Mouse (Mus musculus) hindbrain, embryonic 16.5 days (tissue): ENCODE measurements around the gene Yy2. TPM values are rescaled to one million over a fixed set of nuclear protein-coding genes. Genes with fewer than 3 reads are reported as not detected.
A peak's percentile ranks its signal among the peaks of the same experiment; 100 is the strongest.

Experiments used
- ATAC-seq: fragments of 200-750 bp; cut with Nextera tagmentation; 2 replicates; pipeline ENCODE4 v1.8.0; 2017; ENCODE audit warnings: moderate TSS enrichment, moderate library complexity
- H3K27ac ChIP-seq: fragments of 300-500 bp; sonication (generic); 2 replicates; pipeline ENCODE4 v1.5.1; 2014; ENCODE audit warnings: low read depth, mild to moderate bottlenecking, control low read depth, low read length, moderate library complexity
- H3K27me3 ChIP-seq: fragments of 300-500 bp; sonication (generic); replicated peaks from 2 replicates; pipeline ENCODE4 v1.6.1; 2014; ENCODE audit warnings: low read length; ENCODE audit not compliant: control insufficient read depth, insufficient read depth
- H3K36me3 ChIP-seq: fragments of 300-500 bp; sonication (generic); 2 replicates; pipeline ENCODE4 v1.6.1; 2014; ENCODE audit warnings: mild to moderate bottlenecking, low read length, moderate library complexity, mixed read lengths; ENCODE audit not compliant: control insufficient read depth, insufficient read depth
- H3K4me1 ChIP-seq: fragments of 300-500 bp; sonication (generic); 2 replicates; pipeline ENCODE4 v1.6.1; 2014; ENCODE audit warnings: low read depth, low read length; ENCODE audit not compliant: control insufficient read depth, insufficient read depth
- H3K4me2 ChIP-seq: fragments of 300-500 bp; sonication (generic); 2 replicates; pipeline ENCODE4 v1.6.1; 2014; ENCODE audit warnings: mild to moderate bottlenecking, low read length, control low read depth, moderate library complexity
- H3K4me3 ChIP-seq: fragments of 300-500 bp; sonication (generic); 2 replicates; pipeline ENCODE4 v1.5.1; 2014; ENCODE audit warnings: mild to moderate bottlenecking, low read length, control low read depth, moderate library complexity
- H3K9ac ChIP-seq: fragments of 300-500 bp; sonication (generic); 2 replicates; pipeline ENCODE4 v1.6.1; 2014; ENCODE audit warnings: low read depth, mild to moderate bottlenecking, control low read depth, low read length, moderate library complexity
- H3K9me3 ChIP-seq: fragments of 300-500 bp; sonication (generic); 2 replicates; pipeline ENCODE4 v1.6.1; 2014; ENCODE audit warnings: mild to moderate bottlenecking, low read length, moderate library complexity; ENCODE audit not compliant: control insufficient read depth
- WGBS: fragments of 180-500 bp; shearing (Covaris S2); extraction: QIAGEN DNeasy Blood & Tissue Kit; methylation state at CpG from one replicate; pipeline ENCODE4 v1.1.7; 2014; 5-methylcytosine and 5-hydroxymethylcytosine counted together
- polyA plus RNA-seq: library from polyadenylated mRNA; unstranded; fragments of >200 nt; fragmentation: Nextera tagmentation; extraction: Ambion mirVana; gene quantifications from 2 replicates; pipeline ENCODE4 v1.2.1, GENCODE M21; 2015

Yy2 gene
- polyA plus RNA-seq, 1 experiment from 2014 or later, result 1.1 TPM

DNA sequence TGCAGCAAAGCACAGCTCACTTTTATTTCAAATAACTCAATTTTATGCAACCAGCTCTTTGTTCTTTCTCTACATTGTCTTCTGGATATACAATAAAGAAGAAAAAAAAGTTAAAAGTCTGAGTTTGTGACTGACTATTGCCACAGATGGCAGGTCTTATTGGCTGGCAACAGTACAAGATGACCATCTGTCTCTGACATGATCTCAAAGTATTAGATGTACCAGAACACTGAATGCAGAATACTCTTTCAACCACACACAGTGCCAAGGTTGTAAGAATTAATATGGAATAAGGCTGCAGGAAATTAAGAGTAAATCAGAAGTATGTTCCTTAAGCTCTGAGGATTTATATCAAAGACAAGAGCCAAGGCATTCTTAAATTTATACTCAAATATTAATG, 17.6 kb upstream of the Yy2 start:
- Histone ChIP-seq H3K4me2 (no peak overlapping the region), H3K36me3 (no peaks in the 10 kb centered on the region), H3K27me3 (no peaks in the 10 kb centered on the region), H3K9me3 (no peaks in the 10 kb centered on the region), H3K4me1 (no peaks in the 10 kb centered on the region), H3K9ac (no peak overlapping the region), H3K4me3 (no peak overlapping the region), H3K27ac (no peak overlapping the region)
- no peak; the same call in 1 of the 2 replicates for ATAC-seq

DNA sequence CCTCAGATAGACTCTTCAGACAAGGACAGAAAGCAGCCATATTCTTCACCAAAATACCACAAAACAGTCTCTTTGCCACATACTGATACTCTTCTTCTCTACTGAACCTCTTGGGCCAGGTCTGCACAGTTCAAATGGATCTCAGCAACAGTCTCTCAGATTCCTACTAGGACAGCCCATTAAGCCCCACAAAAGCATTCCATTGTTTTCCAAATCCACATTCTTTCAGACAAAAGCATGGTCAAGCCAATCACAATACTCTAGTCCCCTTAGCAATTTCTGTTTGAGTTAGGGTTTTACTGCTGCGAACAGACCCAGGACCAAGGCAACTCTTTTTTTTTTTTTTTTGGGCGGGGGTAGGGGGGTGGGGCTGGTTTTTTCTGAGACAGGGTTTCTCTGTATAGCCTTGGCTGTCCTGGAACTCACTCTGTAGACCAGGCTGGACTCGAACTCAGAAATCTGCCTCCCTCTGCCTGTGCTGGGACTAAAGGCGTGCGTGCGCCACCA, 10.4 kb upstream of the Yy2 start:
- Histone ChIP-seq H3K4me3 (no peak overlapping the region), H3K27me3 (no peaks in the 10 kb centered on the region), H3K27ac (no peak overlapping the region), H3K36me3 (no peaks in the 10 kb centered on the region), H3K9me3 (no peaks in the 10 kb centered on the region), H3K4me2 (no peak overlapping the region), H3K4me1 (no peaks in the 10 kb centered on the region), H3K9ac (no peak overlapping the region)
- WGBS, result 68% methylated on average over 5 of the region's 6 CpGs
- ATAC-seq, result no peak

DNA sequence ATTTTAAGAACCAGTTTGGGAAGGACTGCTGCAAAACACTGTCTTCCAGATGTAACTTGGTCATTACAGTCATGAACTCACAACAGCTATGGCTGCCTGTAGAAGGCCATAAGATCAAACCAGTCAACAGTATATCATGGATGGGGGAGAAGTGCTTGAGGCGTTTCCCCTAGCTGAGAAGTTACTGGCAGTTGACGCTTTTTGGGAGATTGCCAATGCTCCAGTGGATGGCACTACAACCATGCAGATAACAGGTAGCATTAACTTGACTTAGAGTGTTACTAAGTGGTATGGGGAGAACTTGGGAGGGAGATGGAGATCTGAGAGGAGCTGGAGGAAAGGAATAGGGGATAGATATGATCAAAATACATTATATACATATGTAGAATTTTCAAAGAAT, 5.9 kb upstream of the Yy2 start:
- Histone ChIP-seq H3K4me2 (no peak overlapping the region), H3K4me3 (no peak overlapping the region), H3K36me3 (no peaks in the 10 kb centered on the region; the same call in 1 of the 2 replicates), H3K9me3 (no peaks in the 10 kb centered on the region), H3K27ac (no peak overlapping the region), H3K9ac (no peak overlapping the region), H3K4me1 (no peaks in the 10 kb centered on the region), H3K27me3 (no peaks in the 10 kb centered on the region)
- WGBS, result 82% methylated on average over 2 of the region's 2 CpGs
- no peak for ATAC-seq

DNA sequence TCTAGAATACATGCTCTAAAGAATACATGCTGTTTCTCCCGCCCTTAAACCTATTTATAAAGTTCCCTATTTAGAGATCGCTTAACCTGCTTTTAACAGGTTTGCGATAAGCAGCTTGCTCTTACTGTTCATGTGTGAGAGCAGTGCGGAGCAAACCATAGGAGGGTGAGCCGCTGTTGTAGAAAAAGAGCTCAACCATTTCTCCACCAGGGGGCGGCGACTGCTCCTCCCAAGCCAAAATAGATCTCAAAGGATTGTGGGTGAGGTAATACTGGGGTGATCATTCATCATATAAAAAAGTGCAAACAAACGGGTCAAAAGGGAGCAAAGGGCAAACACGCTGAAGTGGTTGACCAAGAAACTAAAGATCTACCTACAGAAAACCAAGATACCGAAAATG, 5.0 kb downstream of the Yy2 start:
- no peak for ATAC-seq
- no peaks in the 10 kb centered on the region for H3K4me1 ChIP-seq
- H3K9ac ChIP-seq, result no peak overlapping the region
- H3K27ac ChIP-seq, result no peak overlapping the region
- no peak overlapping the region for H3K4me2 ChIP-seq
- 84% methylated on average over 10 of the region's 10 CpGs for WGBS
- no peaks in the 10 kb centered on the region for H3K9me3 ChIP-seq
- H3K27me3 ChIP-seq, result no peaks in the 10 kb centered on the region
- H3K4me3 ChIP-seq, result no peak overlapping the region
- no peaks in the 10 kb centered on the region for H3K36me3 ChIP-seq

DNA sequence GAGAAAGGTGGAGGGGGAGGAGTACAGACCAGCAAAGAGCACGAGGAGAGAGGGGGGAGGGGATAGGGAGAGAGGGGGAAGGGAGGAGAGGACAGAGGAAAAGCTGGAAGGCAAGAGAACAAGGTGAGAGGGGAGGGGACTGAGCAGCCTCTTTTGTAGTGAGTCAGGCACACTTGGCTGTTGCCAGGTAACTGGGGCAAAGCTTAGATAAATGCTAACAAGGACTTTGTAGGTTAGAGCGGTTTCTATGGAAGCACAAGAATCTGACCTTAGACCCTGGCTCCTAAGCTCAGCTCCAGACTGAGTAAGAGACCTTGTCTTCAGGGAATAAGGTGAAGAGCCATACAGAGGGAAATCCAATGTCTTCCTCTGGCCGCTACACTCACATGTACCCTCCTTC, 21.7 kb downstream of the Yy2 start:
- Histone ChIP-seq H3K9ac (no peak overlapping the region), H3K36me3 (no peaks in the 10 kb centered on the region), H3K27ac (no peak overlapping the region), H3K4me3 (no peak overlapping the region), H3K27me3 (no peaks in the 10 kb centered on the region), H3K4me1 (no peaks in the 10 kb centered on the region), H3K4me2 (no peak overlapping the region), H3K9me3 (no peaks in the 10 kb centered on the region)
- peak; percentile 70 for ATAC-seq
- WGBS, result 28% methylated on average over 3 of the region's 3 CpGs

Other genes with a start within 250 kb of the Yy2 start
- gene Phex, start 153.7 kb downstream of the Yy2 start, polyA plus RNA-seq, result 0.21 and 0.29 TPM in 2 replicates
- gene Sms, start 76.7 kb downstream of the Yy2 start, polyA plus RNA-seq, result 115 and 116 TPM in 2 replicates
- 25.9 and 30.1 TPM in 2 replicates for gene Mbtps2, start 29.7 kb upstream of the Yy2 start, polyA plus RNA-seq
- 2.6 TPM in 1 of 2 replicates, not detected in the other for gene Smpx, start 129.9 kb upstream of the Yy2 start, polyA plus RNA-seq
- gene Klhl34, start 249.4 kb upstream of the Yy2 start, polyA plus RNA-seq, result 1.6 and 2.5 TPM in 2 replicates